Mouse (Mus musculus) heart, postnatal 10 days (tissue): ENCODE measurements around the gene Vmn1r57. TPM values are rescaled to one million over a fixed set of nuclear protein-coding genes. Genes with fewer than 3 reads are reported as not detected.
"Not testable (repeated sequence)": the region's sequence is repeated elsewhere in the genome, so short reads cannot be mapped to it uniquely, and the experiment has no call there.

Experiments used
- DNase-seq, 2 experiments: peaks; one replicate each; pipeline ENCODE4 v3.0.0; 2021
- intact Hi-C: fragments of 180-260 bp; cut with DNase I; formaldehyde crosslinking; loops from one replicate; pipeline ENCODE4 v1.15.1; 2025
- total RNA-seq, 2 experiments: library from RNA; stranded (reverse); gene quantifications; 2 replicates each; pipeline ENCODE4 v1.2.3; 2021

Gene Vmn1r57
- not detected for total RNA-seq

DNA sequence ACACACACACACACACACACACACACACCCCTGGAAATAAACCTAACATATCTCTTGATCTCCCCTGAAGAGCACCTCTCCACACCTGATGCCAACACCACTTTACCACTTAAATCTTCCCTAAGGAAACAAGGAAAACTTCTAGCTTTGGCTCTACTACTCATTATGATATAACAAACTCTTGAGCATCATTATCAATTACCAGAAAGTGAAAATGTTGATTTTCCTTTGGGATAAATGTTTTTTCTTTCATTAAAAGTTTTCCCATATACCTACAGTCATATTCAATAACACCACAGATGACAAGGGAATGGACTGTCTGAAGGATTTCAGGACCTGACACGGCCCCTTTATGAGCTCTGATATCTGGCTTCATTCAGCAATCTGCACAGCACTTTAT, at the start of gene Vmn1r57:
Vmn1r57 (plus strand) TSS at position 301 of the 400 bp plus-strand sequence.
- intact Hi-C loops: loop anchor here (5.0 kb wide), 1 partner anchor 239 kb away; the partner anchor contains the start of gene Vmn1r59
- DNase-seq: not testable (repeated sequence)

DNA sequence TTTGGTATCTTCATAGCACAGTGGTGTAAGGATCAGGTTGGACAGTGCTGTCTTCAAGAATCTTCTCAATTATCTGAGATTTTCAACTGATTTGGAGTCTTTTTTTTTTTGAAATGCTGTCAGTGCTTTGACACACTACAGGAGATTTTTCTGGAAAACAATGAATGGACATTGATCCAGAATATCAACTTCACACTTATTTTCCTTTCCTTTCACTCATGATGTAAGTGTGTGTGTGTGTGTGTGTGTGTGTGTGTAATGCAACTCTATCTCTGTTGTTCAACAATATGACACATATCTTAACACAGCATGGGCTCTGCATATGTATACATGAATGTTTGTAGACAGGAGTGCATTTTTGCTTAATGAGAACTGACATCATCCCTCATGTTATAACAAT, 21.6 kb upstream of the Vmn1r57 start, which contains the start of gene Vmn1r56:
Vmn1r56 (minus strand) TSS at position 101 of the 400 bp plus-strand sequence.
- DNase-seq, intact Hi-C loops: not testable (repeated sequence)

DNA sequence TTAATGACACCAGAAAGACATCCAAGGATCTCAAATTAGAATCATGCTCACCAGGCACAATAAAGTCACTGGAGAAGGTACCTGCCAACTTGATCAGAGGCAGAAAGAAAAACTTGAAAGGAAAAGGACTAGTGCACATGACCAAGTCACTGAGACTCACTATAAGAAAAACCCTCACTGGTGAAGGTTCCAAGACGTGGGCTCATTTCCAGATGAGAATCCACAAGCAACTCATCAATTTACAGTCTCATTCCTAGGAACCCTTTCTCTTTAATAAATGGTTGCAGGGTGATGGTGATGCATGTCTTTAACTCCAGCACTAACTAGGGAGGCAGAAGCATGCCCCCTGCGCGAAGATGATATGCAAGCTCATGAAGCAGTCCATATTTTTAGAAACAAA, 44.8 kb downstream of the Vmn1r57 start:
- intact Hi-C loops: no loop called here
- DNase-seq: no peak

Other genes starting within 250 kb of the Vmn1r57 start
- 10 to 100 TPM; 11.9 to 22.0 TPM for gene Sbk3, start 247.3 kb upstream of the Vmn1r57 start, total RNA-seq
- gene Zfp579, start 222.3 kb upstream of the Vmn1r57 start, total RNA-seq: 10 to 100 TPM; 18.4 to 19.1 TPM
- gene Zfp524, start 204.1 kb upstream of the Vmn1r57 start, total RNA-seq: 1 to 10 TPM; 7.8 to 9.4 TPM
- gene Fiz1, start 203.8 kb upstream of the Vmn1r57 start, total RNA-seq: 10 to 100 TPM; 21.6 to 25.6 TPM
- gene Gm44973, start 203.0 kb upstream of the Vmn1r57 start, total RNA-seq: not detected
- 10 to 100 TPM; 22.4 to 23.2 TPM for gene Zfp865, start 198.1 kb upstream of the Vmn1r57 start, total RNA-seq
- under 1 TPM; 0.26 to 0.32 TPM for gene Ccdc106, start 197.9 kb upstream of the Vmn1r57 start, total RNA-seq
- not detected for gene 4632433K11Rik, start 184.4 kb upstream of the Vmn1r57 start, total RNA-seq
- gene Zfp784, start 180.0 kb upstream of the Vmn1r57 start, total RNA-seq: 1 to 10 TPM; 5.9 to 7.3 TPM
- gene Zfp580, start 167.0 kb upstream of the Vmn1r57 start, total RNA-seq: 10 to 100 TPM; 10.6 to 12.6 TPM
- 100 to 1,000 TPM; 102 to 109 TPM for gene U2af2, start 156.3 kb upstream of the Vmn1r57 start, total RNA-seq
- 100 to 1,000 TPM; 194 to 209 TPM for gene Epn1, start 138.3 kb upstream of the Vmn1r57 start, total RNA-seq
- gene Rfpl4, start 101.5 kb upstream of the Vmn1r57 start, total RNA-seq: not detected
- gene Rasl2-9, start 92.5 kb upstream of the Vmn1r57 start, total RNA-seq: 1 to 10 TPM; 4.1 to 4.9 TPM
- gene Vmn1r55, start 68.8 kb upstream of the Vmn1r57 start, total RNA-seq: not detected
- not detected for gene Vmn1r56, start 21.7 kb upstream of the Vmn1r57 start, total RNA-seq
- gene Gm5065, start 132.0 kb downstream of the Vmn1r57 start, total RNA-seq: not detected
- not detected for gene Nlrp2, start 132.5 kb downstream of the Vmn1r57 start, total RNA-seq
- gene Vmn1r58, start 194.9 kb downstream of the Vmn1r57 start, total RNA-seq: not detected
- not detected for gene Vmn1r59, start 238.3 kb downstream of the Vmn1r57 start, total RNA-seq